Mouse (Mus musculus): ENCODE measurements around the gene 4930518I15Rik. TPM values are rescaled to one million over a fixed set of nuclear protein-coding genes. Genes with fewer than 3 reads are reported as not detected.

4930518I15Rik gene
- total RNA-seq, 2 experiments from 2014 or later: 1.0 to 4.5 TPM

- intact Hi-C loops (cut with DNase I): no loop called here
- no peak for DNase-seq (ENCODE audit: low spot score in 2 of 2)
Observed at GRCm38 (mm10) chr2:156811556-156811955, 46.2 kb downstream of the 4930518I15Rik start.

- no peak for DNase-seq (ENCODE audit: low spot score in 2 of 2)
- intact Hi-C loops (cut with DNase I): no loop called here
Observed at GRCm38 (mm10) chr2:156810716-156811115, 47.0 kb downstream of the 4930518I15Rik start.

GRCm38 (mm10) chr2:156809579-156809978, 48.2 kb downstream of the 4930518I15Rik start:
- intact Hi-C loops (cut with DNase I): loop anchor here (2.0 to 5.0 kb wide), 2 partner anchors 48 to 187 kb away; partner anchors contain the start of gene 4930518I15Rik
- DNase-seq (ENCODE audit: low spot score in 2 of 2): peak; percentile 25 to 34

- intact Hi-C loops (cut with DNase I): loop anchor here (5.0 kb wide), 1 partner anchor 50 kb away; the partner anchor contains the start of gene 4930518I15Rik
- DNase-seq (ENCODE audit: low spot score in 2 of 2): no peak
Observed at GRCm38 (mm10) chr2:156806886-156807285, 50.9 kb downstream of the 4930518I15Rik start.

Other genes starting within 250 kb of the 4930518I15Rik start
- gene Dlgap4, start 244.2 kb downstream of the 4930518I15Rik start, total RNA-seq (2021): 100 to 1,000 TPM; 224 to 241 TPM
- 10 to 100 TPM; 16.6 to 16.9 TPM for gene Myl9, start 82.5 kb downstream of the 4930518I15Rik start, total RNA-seq (2021)
- under 1 TPM; 0.61 to 0.76 TPM for gene Tgif2, start 17.9 kb downstream of the 4930518I15Rik start, total RNA-seq (2021)
- 100 to 1,000 TPM in 1 of 2 experiments, 10 to 100 TPM in 1; 89.8 to 102 TPM for gene Rab5if, start 5.2 kb upstream of the 4930518I15Rik start, total RNA-seq (2021)
- gene Sla2, start 29.2 kb upstream of the 4930518I15Rik start, total RNA-seq (2021): under 1 TPM; 0.45 to 0.57 TPM
- gene Ndrg3, start 134.1 kb upstream of the 4930518I15Rik start, total RNA-seq (2021): 100 to 1,000 TPM; 495 to 546 TPM
- gene Dsn1, start 149.2 kb upstream of the 4930518I15Rik start, total RNA-seq (2021): 1 to 10 TPM; 6.5 to 7.5 TPM
- 10 to 100 TPM; 20.0 to 26.0 TPM for gene Soga1, start 221.3 kb upstream of the 4930518I15Rik start, total RNA-seq (2021)
- gene Tldc2, start 229.1 kb upstream of the 4930518I15Rik start, total RNA-seq (2021): not detected